Mouse (Mus musculus): ENCODE measurements around the gene Cebpg.

Cebpg gene

GRCm38 (mm10) chr7:35056436-35056864, at the start of gene Cebpg:
Cebpg (minus strand) TSS chr7:35056573.
- DNase-seq: peak; percentile 95

- DNase-seq: no peak
These were observed 43.2 kb upstream of the Cebpg start for GRCm38 (mm10) chr7:35099528-35099927.

- no peak for DNase-seq
These were observed 42.4 kb upstream of the Cebpg start for GRCm38 (mm10) chr7:35098777-35099176.

GRCm38 (mm10) chr7:35094975-35095678, 38.8 kb upstream of the Cebpg start:
- DNase-seq: no peak

- no peak for DNase-seq
These were observed 34.2 kb upstream of the Cebpg start for GRCm38 (mm10) chr7:35090550-35090949.

GRCm38 (mm10) chr7:35086271-35086861, 30.0 kb upstream of the Cebpg start:
- peak; percentile 81 for DNase-seq

GRCm38 (mm10) chr7:35084565-35085360, 28.4 kb upstream of the Cebpg start:
- no peak for DNase-seq

GRCm38 (mm10) chr7:35081406-35082104, 25.2 kb upstream of the Cebpg start:
- DNase-seq: no peak

GRCm38 (mm10) chr7:35080843-35081338, 24.5 kb upstream of the Cebpg start:
- peak; percentile 30 for DNase-seq

- DNase-seq: no peak
These were observed 20.3 kb upstream of the Cebpg start for GRCm38 (mm10) chr7:35076645-35077044.

- DNase-seq: peak; percentile 31
These were observed 10.4 kb upstream of the Cebpg start for GRCm38 (mm10) chr7:35066640-35067212.

- DNase-seq: no peak
These were observed 9.6 kb upstream of the Cebpg start for GRCm38 (mm10) chr7:35065958-35066357.

GRCm38 (mm10) chr7:35064286-35065258, 8.2 kb upstream of the Cebpg start:
- no peak for DNase-seq

- no peak for DNase-seq
These were observed 3.1 kb upstream of the Cebpg start for GRCm38 (mm10) chr7:35059467-35059866.

GRCm38 (mm10) chr7:35058329-35058728, 2.0 kb upstream of the Cebpg start:
- DNase-seq: no peak

GRCm38 (mm10) chr7:35057569-35057968, 1.2 kb upstream of the Cebpg start:
- no peak for DNase-seq

- DNase-seq: no peak
These were observed 626 bp upstream of the Cebpg start for GRCm38 (mm10) chr7:35056999-35057398.

- peak; percentile 59 for DNase-seq
These were observed 546 bp downstream of the Cebpg start for GRCm38 (mm10) chr7:35055619-35056435.

- no peak for DNase-seq
These were observed 1.3 kb downstream of the Cebpg start for GRCm38 (mm10) chr7:35054977-35055618.

- DNase-seq: no peak
These were observed 2.1 kb downstream of the Cebpg start for GRCm38 (mm10) chr7:35054286-35054685.
